Mouse (Mus musculus) olfactory bulb, adult 2 months (tissue): ENCODE results near the gene Rassf8.

Experiments used
- CTCF ChIP-seq: fragments of 200-500 bp; IDR thresholded peaks from 2 replicates; pipeline ENCODE4 v1.5.1; 2012; ENCODE audit warnings: low read depth, mild to moderate bottlenecking, low read length, moderate library complexity; ENCODE audit not compliant: insufficient read depth
- POLR2A ChIP-seq: fragments of 200-500 bp; IDR thresholded peaks from 2 replicates; pipeline ENCODE4 v1.6.1; 2012; ENCODE audit warnings: mild to moderate bottlenecking, low read depth, low read length, moderate library complexity; ENCODE audit not compliant: insufficient read depth

DNA sequence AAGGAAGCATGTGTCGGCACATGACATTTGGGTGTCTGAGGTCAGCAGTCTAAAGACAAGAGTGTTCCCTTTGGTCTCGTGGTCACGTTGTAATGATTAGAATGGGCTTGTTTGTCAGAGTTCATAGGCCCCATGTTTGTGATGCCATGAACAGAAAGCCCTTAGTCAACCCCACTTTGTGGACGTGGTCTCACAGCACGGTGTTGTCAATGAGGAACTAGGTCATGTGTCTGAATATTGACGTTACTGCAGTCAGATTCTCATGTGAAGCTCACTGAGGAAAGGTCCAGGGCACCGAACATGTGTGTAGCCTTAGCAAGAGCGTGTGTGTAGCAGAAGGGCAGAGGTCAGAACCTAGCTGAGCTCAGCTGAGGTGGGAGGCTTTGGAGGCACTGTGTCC lies 56.3 kb downstream of the Rassf8 start:
- TF ChIP-seq CTCF = no peak
- no peak for TF ChIP-seq POLR2A
